Mouse (Mus musculus) cerebral cortex, adult 2 months (tissue): ENCODE results near the gene Fzd7.

ENCODE experiments used
- WGBS: fragments of 180-500 bp; shearing (Covaris S2); methylation state at CpG from one replicate; pipeline ENCODE4 v1.1.7; 2018; 5-methylcytosine and 5-hydroxymethylcytosine counted together

Fzd7 gene

GRCm38 (mm10) chr1:59502355-59502754 is 20.1 kb downstream of the Fzd7 start:
- WGBS, result 91% methylated on average over 2 of the region's 2 CpGs

DNA sequence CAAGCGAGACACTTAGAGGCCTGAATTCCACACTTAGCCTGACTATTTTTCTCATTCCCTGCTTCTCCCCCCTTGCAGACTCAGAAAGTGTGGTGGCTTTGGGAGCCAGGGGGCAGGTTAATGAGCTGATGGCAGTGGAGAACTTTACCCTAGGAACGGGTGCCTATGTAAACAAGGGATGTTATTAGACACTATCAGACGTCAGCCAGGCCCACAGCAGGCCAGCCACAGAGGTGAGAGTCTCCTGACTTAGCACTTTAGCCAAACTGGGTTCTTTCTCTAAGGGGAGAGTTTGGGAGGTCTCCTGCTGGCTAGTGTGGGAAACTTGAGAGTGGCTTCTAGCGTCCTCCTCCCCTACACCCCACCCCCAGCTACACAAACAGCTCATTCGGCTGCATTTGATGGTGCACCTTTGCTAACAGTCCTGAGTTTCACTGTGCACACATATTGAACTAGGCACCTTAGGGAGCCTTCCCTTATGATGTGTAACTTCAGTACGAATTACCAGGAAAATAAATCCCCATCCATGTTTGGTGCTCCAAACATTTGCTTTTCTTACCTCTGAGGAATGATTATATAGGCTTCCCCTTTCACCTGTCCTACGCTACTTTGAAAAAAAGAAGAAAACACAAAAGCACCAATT is 21.6 kb downstream of the Fzd7 start:
- 80% methylated on average over 7 of the region's 7 CpGs for WGBS

DNA sequence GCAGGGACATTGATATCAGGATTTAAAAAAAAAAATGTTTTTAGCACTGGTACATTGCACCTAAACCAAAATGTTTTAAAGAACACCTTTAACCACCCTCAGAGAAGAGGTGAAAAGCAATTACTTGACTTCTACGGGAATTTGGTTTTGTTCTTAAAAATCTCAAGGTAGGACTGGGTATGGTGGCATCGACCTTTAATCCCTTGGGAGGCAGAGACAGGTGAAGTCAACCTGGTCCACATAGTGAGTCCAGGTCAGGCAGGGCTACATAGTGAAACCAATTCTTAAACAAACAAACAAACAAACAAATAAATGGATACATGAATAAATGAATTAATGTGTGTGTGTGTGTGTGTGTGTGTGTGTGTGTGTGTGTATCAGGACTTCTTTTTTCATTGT is 22.1 kb downstream of the Fzd7 start:
- 87% methylated on average over 2 of the region's 2 CpGs for WGBS

- WGBS, result 41% methylated on average over 17 of the region's 17 CpGs
These were observed 26.4 kb downstream of the Fzd7 start for GRCm38 (mm10) chr1:59508463-59509139.

DNA sequence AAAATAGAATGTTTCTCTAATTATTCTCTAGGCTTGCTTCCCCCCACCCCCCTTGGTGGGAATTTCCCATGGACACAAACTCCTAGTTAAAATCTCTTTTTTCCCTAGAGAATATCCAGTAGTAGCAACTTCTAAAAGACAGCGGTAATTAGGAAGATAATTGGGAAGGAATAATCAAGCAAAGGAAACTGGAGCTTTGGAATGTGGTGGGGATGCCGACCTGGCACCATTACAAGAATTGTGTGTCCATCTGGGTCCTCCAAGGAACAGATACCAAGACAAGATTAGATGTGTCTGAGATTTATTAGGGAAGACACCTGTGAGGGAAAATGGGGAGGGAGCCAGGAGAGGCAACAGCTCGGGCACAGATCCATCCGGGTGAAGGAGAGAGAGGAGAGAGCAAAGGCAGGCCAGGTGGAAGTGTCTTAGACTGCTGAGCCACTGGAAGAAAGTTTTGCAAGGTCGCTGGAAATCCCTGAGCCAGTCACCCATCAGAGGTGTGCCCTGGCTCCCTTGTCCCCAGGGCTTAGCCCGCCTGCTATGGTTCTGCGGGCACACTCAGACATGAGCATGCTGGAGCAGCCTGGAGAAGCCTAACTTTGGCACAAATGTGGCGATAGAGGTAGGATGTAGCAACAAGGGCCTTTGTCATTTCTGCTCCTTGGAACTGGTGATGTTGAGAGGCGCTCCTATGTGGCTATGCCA is 29.5 kb downstream of the Fzd7 start:
- 72% methylated on average over 9 of the region's 9 CpGs for WGBS

- WGBS, result 16% methylated on average over 25 of the region's 25 CpGs
These were observed 34.0 kb downstream of the Fzd7 start, which contains the start of gene Gm973 for GRCm38 (mm10) chr1:59516026-59516917. TSS of gene Gm973 (plus strand) at chr1:59516264.

- 72% methylated on average over 11 of the region's 11 CpGs for WGBS
These were observed 38.1 kb downstream of the Fzd7 start for GRCm38 (mm10) chr1:59520226-59520837.

DNA sequence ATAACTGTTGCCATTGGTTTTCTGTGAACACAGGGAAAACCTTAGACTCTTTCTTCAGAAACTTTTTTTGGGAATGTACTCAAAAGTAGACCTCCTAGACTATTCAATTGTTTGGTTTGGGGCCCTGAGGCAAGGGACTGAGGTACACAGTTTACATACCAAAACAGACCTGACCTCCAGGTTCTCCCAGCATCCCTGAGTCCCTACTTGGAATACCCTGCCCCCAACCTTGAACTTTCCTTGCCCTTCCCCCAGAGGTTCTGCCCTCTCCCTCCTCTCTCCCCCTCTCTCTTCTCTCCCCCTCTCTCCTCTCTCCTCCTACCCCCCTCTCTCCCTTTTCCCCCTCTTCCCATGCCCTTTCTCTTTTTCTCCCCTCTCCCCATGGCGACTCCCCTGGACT is 40.2 kb downstream of the Fzd7 start:
- WGBS, result 74% methylated on average over 1 of the region's 1 CpGs

DNA sequence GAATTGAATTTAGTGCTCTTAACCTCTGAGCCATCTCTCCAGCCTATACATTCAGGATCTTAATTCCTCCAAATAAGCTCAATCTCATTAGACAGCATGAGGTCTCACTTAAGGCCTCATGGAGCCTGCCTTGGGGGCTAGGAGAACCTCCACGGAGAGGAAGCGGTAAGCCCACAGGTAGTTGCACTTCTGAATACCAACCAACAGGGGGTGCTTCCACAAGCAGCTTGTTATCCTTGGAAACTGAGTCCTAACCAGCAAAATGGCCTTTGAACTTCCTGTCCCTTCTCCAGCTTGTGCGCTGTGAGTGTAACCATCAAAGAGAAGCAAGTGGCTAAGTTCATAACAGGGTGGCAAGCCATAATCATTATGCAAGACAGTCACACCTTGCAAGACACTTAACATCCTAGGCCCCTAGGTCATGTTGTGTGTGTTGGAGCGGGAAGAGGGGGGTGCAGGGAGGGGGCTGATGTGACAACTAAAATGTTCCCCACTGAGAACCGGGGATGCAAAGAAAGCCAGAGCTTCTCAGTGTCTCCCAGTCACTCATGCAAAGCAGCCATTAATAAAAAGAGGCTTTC is 41.2 kb downstream of the Fzd7 start:
- WGBS, result 81% methylated on average over 5 of the region's 5 CpGs

GRCm38 (mm10) chr1:59524071-59524470 is 41.8 kb downstream of the Fzd7 start:
- 66% methylated on average over 2 of the region's 2 CpGs for WGBS

- WGBS, result 52% methylated on average over 3 of the region's 3 CpGs
These were observed 42.5 kb downstream of the Fzd7 start for GRCm38 (mm10) chr1:59524759-59525158.

DNA sequence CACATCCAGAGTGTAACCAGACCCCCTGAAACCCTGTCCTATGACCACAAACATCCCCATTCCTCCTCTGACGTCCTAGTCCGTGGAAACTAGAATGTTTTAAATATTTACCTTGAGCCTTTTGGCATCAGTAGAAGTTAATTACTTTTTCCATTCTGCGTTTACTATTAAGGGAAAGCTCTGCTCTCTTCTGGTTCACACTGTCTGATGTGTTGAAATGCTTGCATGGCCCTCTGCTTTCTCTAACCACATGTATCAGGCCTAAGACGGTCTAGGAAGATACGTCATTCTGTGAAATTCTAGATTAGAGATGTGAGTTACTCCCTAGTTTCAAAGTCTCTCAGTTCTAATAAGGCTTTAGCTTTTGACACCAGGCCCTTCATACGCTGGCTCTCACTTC is 45.0 kb downstream of the Fzd7 start:
- WGBS, result 96% methylated on average over 6 of the region's 6 CpGs

- 32% methylated on average over 5 of the region's 5 CpGs for WGBS
These were observed 53.0 kb downstream of the Fzd7 start for GRCm38 (mm10) chr1:59534976-59535810.
